In genomic region chr14:49525931-49526291, GRCm38 (mm10) we compare ENCODE assay signal across 10 mouse cellular contexts. TPM values are rescaled to one million over a fixed set of nuclear protein-coding genes. Genes with fewer than 3 reads are reported as not detected.
A peak's percentile ranks its signal among the peaks of the same experiment; 100 is the strongest.
DNase-seq lines count a peak whose midpoint lies in the region; ATAC-seq lines count a peak whose summit lies in the region.
"Had no signal": no experiment of that assay in that cellular context is flagged by ENCODE, and none has a peak within 500 bp of the region (broad histone marks: within the 10 kb centered on the region; RNA-seq: fewer than 3 reads in every experiment).

Gene Slc35f4 (minus strand): TSS chr14:49526046.

- no peaks in the 10 kb centered on the region for H3K4me1 ChIP-seq in neural tube, embryonic 11.5 days (ENCODE audit: control insufficient read depth, insufficient read depth, low read length)
- peaks cover 6% of the 10 kb centered on the region; the same call in 1 of the 2 replicates for H3K4me1 ChIP-seq in limb, embryonic 11.5 days (ENCODE audit: control insufficient read depth, insufficient read depth, low read length)

- WGBS in neural tube, embryonic 11.5 days = 12% methylated on average over 6 of the region's 6 CpGs
- 16% methylated on average over 6 of the region's 6 CpGs for WGBS in limb, embryonic 11.5 days

- peak within 1 kb of the TSS; percentile 81 for H3K4me2 ChIP-seq in neural tube, embryonic 11.5 days (ENCODE audit: low read depth)
- H3K4me2 ChIP-seq in limb, embryonic 11.5 days (ENCODE audit: low read depth, severe bottlenecking) = peak within 1 kb of the TSS; percentile 75

- no peak within 1 kb of the TSS for H3K27ac ChIP-seq in neural tube, embryonic 11.5 days (ENCODE audit: low read depth, low read length)
- H3K27ac ChIP-seq in limb, embryonic 11.5 days (replicated peaks; ENCODE audit: low read depth, low read length) = no peak within 1 kb of the TSS

- no peaks in the 10 kb centered on the region for H3K36me3 ChIP-seq in neural tube, embryonic 11.5 days (ENCODE audit: control insufficient read depth, insufficient read depth, low read length)
- H3K36me3 ChIP-seq in limb, embryonic 11.5 days (ENCODE audit: control insufficient read depth, insufficient read depth, low read length) = no peaks in the 10 kb centered on the region

- DNase-seq in frontal cortex, adult 2 months (ENCODE audit: extremely low spot score in 1 of 2, low spot score in 1 of 2) = no peak
- DNase-seq in frontal cortex, postnatal 10 days (ENCODE audit: low spot score in 2 of 2) = no peak
- no peak for DNase-seq in neural tube, embryonic 11.5 days (ENCODE audit: low spot score)
- DNase-seq in neural tube, embryonic 10.5 days (ENCODE audit: extremely low spot score, low spot score) = no peak
- no peak for DNase-seq in limb, embryonic 11.5 days (ENCODE audit: low spot score)
- DNase-seq in adrenal gland, postnatal 14 days = no peak
- DNase-seq in urinary bladder, postnatal 10 days (ENCODE audit: low spot score) = no peak

- no peaks in the 10 kb centered on the region for H3K9me3 ChIP-seq in neural tube, embryonic 11.5 days (ENCODE audit: control insufficient read depth, low read length)
- no peaks in the 10 kb centered on the region for H3K9me3 ChIP-seq in limb, embryonic 11.5 days (ENCODE audit: control insufficient read depth, low read length)

- no peaks in the 10 kb centered on the region for H3K27me3 ChIP-seq in neural tube, embryonic 11.5 days (ENCODE audit: control insufficient read depth, insufficient read depth, low read length)
- peaks cover 11% of the 10 kb centered on the region for H3K27me3 ChIP-seq in limb, embryonic 11.5 days (ENCODE audit: control insufficient read depth, insufficient read depth, low read length)

- ATAC-seq in neural tube, embryonic 11.5 days (ENCODE audit: insufficient read depth, low FRiP score, low TSS enrichment) = no peak
- ATAC-seq in limb, embryonic 11.5 days (ENCODE audit: insufficient number of reproducible peaks, low FRiP score, low TSS enrichment, low read depth) = no peak
- ATAC-seq in CD4-positive, CD25-positive, alpha-beta regulatory T cell, adult 4 months = no peak

- peak within 1 kb of the TSS; percentile 45 for H3K4me3 ChIP-seq in neural tube, embryonic 11.5 days (ENCODE audit: low read depth, low read length)
- H3K4me3 ChIP-seq in limb, embryonic 11.5 days (ENCODE audit: low read depth, low read length) = peak within 1 kb of the TSS; percentile 20

- peak within 1 kb of the TSS; percentile 47; the same call in 1 of the 2 replicates for H3K9ac ChIP-seq in neural tube, embryonic 11.5 days (ENCODE audit: low read length)
- H3K9ac ChIP-seq in limb, embryonic 11.5 days (ENCODE audit: low read length) = no peak within 1 kb of the TSS

RNA-seq across cellular contexts. Expression of gene Slc35f4, which starts in this region (rescaled TPM):
- 22.0 and 23.5 TPM in 2 replicates for polyA plus RNA-seq in frontal cortex, adult 2 months (2012; rRNA removed)
- 1.1 TPM in 2 replicates for polyA plus RNA-seq in neural tube, embryonic 11.5 days (2014; fragmentation: Nextera tagmentation; extraction: Ambion mirVana)
- polyA plus RNA-seq in limb, embryonic 11.5 days (2014; fragmentation: Nextera tagmentation; extraction: Ambion mirVana) = not detected in 2 replicates
- not detected in 2 replicates for total RNA-seq in adrenal gland, postnatal 14 days (2021)
- polyA plus RNA-seq in CD4-positive, CD25-positive, alpha-beta regulatory T cell, adult 4 months (2017; shearing (Covaris generic)) = not detected
- total RNA-seq: heart, postnatal 25 days had no signal
- polyA plus RNA-seq: C2C12 had no signal

Comparison
In these comparisons a context has a peak if more than half of its experiments do, and no peak if none do; other contexts are left out.
1. RNA of gene Slc35f4 (polyA plus RNA-seq): 22.0 to 23.5 TPM in frontal cortex, adult 2 months; 1.1 TPM in neural tube, embryonic 11.5 days, not detected in CD4-positive, CD25-positive, alpha-beta regulatory T cell, adult 4 months and not detected in limb, embryonic 11.5 days; every median in the first group is over 10 times any median in the second.